ENCODE assay signal across 9 mouse cellular contexts in the genomic region with DNA sequence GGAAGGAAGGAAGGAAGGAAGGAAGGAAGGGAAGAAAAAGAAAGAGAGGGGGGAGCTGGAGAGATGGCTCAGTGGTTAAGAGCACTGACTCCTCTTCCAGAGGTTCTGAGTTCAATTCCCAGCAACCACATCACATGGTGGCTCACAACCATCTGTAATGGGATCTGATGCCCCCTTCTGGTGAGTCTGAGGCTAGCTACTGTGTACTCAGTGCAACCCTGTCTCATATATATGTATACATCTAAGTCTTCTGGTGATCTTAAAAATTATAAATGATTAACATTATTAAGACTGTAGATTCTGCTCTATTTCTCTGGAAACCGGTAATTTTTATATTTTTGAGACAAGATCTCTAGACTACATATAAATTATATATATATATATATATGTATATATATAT. TPM values are rescaled to one million over a fixed set of nuclear protein-coding genes. Genes with fewer than 3 reads are reported as not detected.
"Had no signal": no experiment of that assay in that cellular context is flagged by ENCODE, and none has a peak within 500 bp of the region (broad histone marks: within the 10 kb centered on the region; RNA-seq: fewer than 3 reads in every experiment).

No protein-coding gene starts in this region.

RNA-seq across cellular contexts. Expression of a gene that starts 0.9 kb away (rescaled TPM):
- total RNA-seq: layer of hippocampus, postnatal 25 days; left cerebral cortex, adult 8-10 months; left cerebral cortex, postnatal 25 days; megakaryocyte, adult 5-6 weeks had no signal
- polyA plus RNA-seq: intestine, embryonic 14.5 days; kidney, embryonic 14.5 days; limb, embryonic 11.5 days; midbrain, embryonic 10.5 days; midbrain, embryonic 15.5 days had no signal

RNA-seq across cellular contexts. Expression of a gene that starts 21.1 kb away (rescaled TPM):
- total RNA-seq: megakaryocyte, adult 5-6 weeks had no signal
